Mouse (Mus musculus) midbrain, postnatal 0 days (tissue): Measurements from ENCODE around the gene Ccdc78. TPM values are rescaled to one million over a fixed set of nuclear protein-coding genes. Genes with fewer than 3 reads are reported as not detected.

Source experiments
- ATAC-seq: fragments of 200-750 bp; cut with Nextera tagmentation; 2 replicates; pipeline ENCODE4 v1.8.0; 2017; ENCODE audit warnings: moderate number of reproducible peaks, mild to moderate bottlenecking, moderate TSS enrichment, moderate library complexity; ENCODE audit not compliant: low FRiP score
- DNase-seq: peaks from one replicate; pipeline ENCODE4 v3.0.0-alpha.2; 2015; ENCODE audit warnings: low spot score
- H3K27ac ChIP-seq: fragments of 300-500 bp; sonication (generic); 2 replicates; pipeline ENCODE4 v1.5.1; 2014; ENCODE audit warnings: low read depth, mild to moderate bottlenecking, low read length, mixed read lengths
- H3K27me3 ChIP-seq: fragments of 300-500 bp; sonication (generic); 2 replicates; pipeline ENCODE4 v1.6.1; 2014; ENCODE audit warnings: low read length, control low read depth, mixed read lengths; ENCODE audit not compliant: insufficient read depth
- H3K36me3 ChIP-seq: fragments of 300-500 bp; sonication (generic); 2 replicates; pipeline ENCODE4 v1.6.1; 2014; ENCODE audit warnings: low read length, control low read depth, mixed read lengths; ENCODE audit not compliant: insufficient read depth
- H3K4me1 ChIP-seq: fragments of 300-500 bp; sonication (generic); 2 replicates; pipeline ENCODE4 v1.6.1; 2014; ENCODE audit warnings: mild to moderate bottlenecking, control low read depth, antibody characterized with exemption, low read length, mixed read lengths; ENCODE audit not compliant: insufficient read depth
- H3K4me2 ChIP-seq: fragments of 300-500 bp; sonication (generic); 2 replicates; pipeline ENCODE4 v1.6.1; 2014; ENCODE audit warnings: low read depth, mild to moderate bottlenecking, low read length, mixed read lengths; ENCODE audit not compliant: poor library complexity, severe bottlenecking
- H3K4me3 ChIP-seq: fragments of 300-500 bp; sonication (generic); 2 replicates; pipeline ENCODE4 v1.5.1; 2014; ENCODE audit warnings: low read depth, mild to moderate bottlenecking, low read length, moderate library complexity
- H3K9ac ChIP-seq: fragments of 300-500 bp; sonication (generic); replicated peaks from 2 replicates; pipeline ENCODE4 v1.6.1; 2014; ENCODE audit warnings: mild to moderate bottlenecking, low read length, moderate library complexity, mixed read lengths; ENCODE audit not compliant: poor library complexity, severe bottlenecking
- H3K9me3 ChIP-seq: fragments of 300-500 bp; sonication (generic); 2 replicates; pipeline ENCODE4 v1.6.1; 2016; ENCODE audit warnings: low read length, control low read depth
- CTCF ChIP-seq: IDR thresholded peaks from 2 replicates; pipeline ENCODE4 v1.5.1; 2016; ENCODE audit warnings: antibody characterized with exemption, mild to moderate bottlenecking
- WGBS: fragments of 180-500 bp; shearing (Covaris S2); extraction: QIAGEN DNeasy Blood & Tissue Kit; methylation state at CpG from one replicate; pipeline ENCODE4 v1.1.7; 2014; 5-methylcytosine and 5-hydroxymethylcytosine counted together
- polyA plus RNA-seq: library from polyadenylated mRNA; unstranded; fragments of >200 nt; fragmentation: Nextera tagmentation; extraction: Ambion mirVana; gene quantifications from 2 replicates; pipeline ENCODE4 v1.2.1, GENCODE M21; 2015
- total RNA-seq: library from RNA; depleted of rRNA; stranded (reverse); fragments of >200 nt; gene quantifications from 2 replicates; pipeline ENCODE4 v1.2.3, GENCODE M21; 2014

Gene Ccdc78
- total and polyA plus RNA-seq, 2 experiments from 2014 or later = 0.39 to 0.44 TPM

GRCm38 (mm10) chr17:25809606-25810340, 23.4 kb downstream of the Ccdc78 start:
- 5% methylated on average over 24 of the region's 25 CpGs for WGBS

GRCm38 (mm10) chr17:25810890-25811289, 24.5 kb downstream of the Ccdc78 start:
- no peak overlapping the region for H3K27ac ChIP-seq
- H3K9me3 ChIP-seq = no peaks in the 10 kb centered on the region
- DNase-seq = no peak
- peaks cover 18% of the 10 kb centered on the region for H3K4me1 ChIP-seq
- no peaks in the 10 kb centered on the region for H3K27me3 ChIP-seq
- H3K36me3 ChIP-seq = 0 out of 2 replicates have a peak, but pooled peaks cover 3% of the 10 kb centered on the region
- TF ChIP-seq CTCF = no peak
- H3K4me3 ChIP-seq = no peak overlapping the region; the same call in 1 of the 2 replicates
- H3K4me2 ChIP-seq = peak overlapping the region; percentile 96
- WGBS = 73% methylated on average over 4 of the region's 4 CpGs
- peak overlapping the region; percentile 36; the same call in 1 of the 2 replicates for H3K9ac ChIP-seq
- ATAC-seq = no peak

More at GRCm38 (mm10) chr17:25809606-25810340, 23.4 kb downstream of the Ccdc78 start:
- Histone ChIP-seq H3K27me3 (no peaks in the 10 kb centered on the region), H3K27ac (peak overlapping the region; percentile 98), H3K4me3 (peak overlapping the region; percentile 89), H3K4me2 (peak overlapping the region; percentile 96), H3K9me3 (no peaks in the 10 kb centered on the region), H3K9ac (peak overlapping the region; percentile 97), H3K36me3 (no peaks in the 10 kb centered on the region), H3K4me1 (peaks cover 18% of the 10 kb centered on the region)
- DNase-seq (peak; percentile 62), ATAC-seq (peak; percentile 38)
- TF ChIP-seq CTCF = 0 out of 2 replicates have a peak, but pooled peaks have one; percentile 17

GRCm38 (mm10) chr17:25813471-25813870, 27.1 kb downstream of the Ccdc78 start:
- DNase-seq (peak; percentile 79), ATAC-seq (no peak)
- Histone ChIP-seq H3K27ac (no peak overlapping the region), H3K27me3 (no peaks in the 10 kb centered on the region), H3K4me3 (peak overlapping the region; percentile 18), H3K4me1 (peaks cover 18% of the 10 kb centered on the region), H3K9me3 (no peaks in the 10 kb centered on the region), H3K36me3 (peaks cover 26% of the 10 kb centered on the region), H3K9ac (peak overlapping the region; percentile 19; the same call in 1 of the 2 replicates), H3K4me2 (peak overlapping the region; percentile 36)
- WGBS = 3% methylated on average over 20 of the region's 20 CpGs
- peak; percentile 72 for TF ChIP-seq CTCF

GRCm38 (mm10) chr17:25817662-25818061, 31.3 kb downstream of the Ccdc78 start:
- Histone ChIP-seq H3K27ac (no peak overlapping the region), H3K4me2 (no peak overlapping the region), H3K27me3 (no peaks in the 10 kb centered on the region), H3K9me3 (no peaks in the 10 kb centered on the region), H3K9ac (no peak overlapping the region), H3K4me3 (no peak overlapping the region), H3K36me3 (peaks cover 37% of the 10 kb centered on the region), H3K4me1 (peaks cover 5% of the 10 kb centered on the region; the same call in 1 of the 2 replicates)
- 85% methylated on average over 11 of the region's 11 CpGs for WGBS
- ATAC-seq (no peak), DNase-seq (no peak)
- no peak for TF ChIP-seq CTCF

GRCm38 (mm10) chr17:25818851-25819780, 32.7 kb downstream of the Ccdc78 start:
- peaks cover 2% of the 10 kb centered on the region for H3K4me1 ChIP-seq
- no peak overlapping the region for H3K9ac ChIP-seq
- DNase-seq (no peak), ATAC-seq (no peak)
- no peak overlapping the region for H3K4me2 ChIP-seq
- WGBS = 12% methylated on average over 46 of the region's 46 CpGs
- H3K27ac ChIP-seq = no peak overlapping the region
- H3K27me3 ChIP-seq = no peaks in the 10 kb centered on the region
- no peak for TF ChIP-seq CTCF
- H3K36me3 ChIP-seq = peaks cover 37% of the 10 kb centered on the region
- H3K9me3 ChIP-seq = no peaks in the 10 kb centered on the region
- no peak overlapping the region for H3K4me3 ChIP-seq
